Mouse (Mus musculus): ENCODE measurements around the gene Gamt. TPM values are rescaled to one million over a fixed set of nuclear protein-coding genes. Genes with fewer than 3 reads are reported as not detected.
A peak's percentile ranks its signal among the peaks of the same experiment; 100 is the strongest.

The Gamt gene
- 10 to 100 TPM in 1 of 2 experiments, 1 to 10 TPM in 1; 8.9 to 12.0 TPM for total RNA-seq (2021)

- DNase-seq, result peak; percentile 97 to 99
- intact Hi-C loops (cut with DNase I), result no loop called here
These were observed at the start of gene Gamt, which contains the start of gene Dazap1 for GRCm38 (mm10) chr10:80260642-80261584. Gamt (minus strand) TSS chr10:80261012. Dazap1 (plus strand) TSS chr10:80261486.

- no peak for DNase-seq
- intact Hi-C loops (cut with DNase I), result no loop called here
These were observed 44.0 kb upstream of the Gamt start for GRCm38 (mm10) chr10:80304862-80305261.

DNA sequence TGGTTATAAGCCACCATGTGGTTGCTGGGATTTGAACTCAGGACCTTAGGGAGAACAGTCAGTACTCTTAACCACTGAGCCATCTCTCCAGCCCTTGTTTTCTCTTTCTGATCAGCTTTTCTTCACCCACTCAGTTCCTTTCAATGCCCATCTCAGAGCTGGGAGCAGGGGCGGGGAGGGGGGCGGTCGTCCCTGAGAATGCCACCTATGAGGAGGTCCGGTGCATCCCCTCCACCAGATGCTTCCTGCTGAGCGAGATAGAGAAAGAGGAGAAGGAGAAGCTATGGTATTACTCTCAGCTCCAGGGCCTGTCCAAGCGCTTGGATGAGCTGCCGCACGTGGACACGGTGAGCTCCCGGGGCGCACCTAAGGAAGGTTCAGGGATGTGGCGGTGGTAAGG lies 43.6 kb upstream of the Gamt start:
- no peak for DNase-seq
- intact Hi-C loops (cut with DNase I), result no loop called here

- DNase-seq, result peak; percentile 82 to 83
- intact Hi-C loops (cut with DNase I), result no loop called here
These were observed 41.7 kb upstream of the Gamt start for GRCm38 (mm10) chr10:80302471-80302881.

DNA sequence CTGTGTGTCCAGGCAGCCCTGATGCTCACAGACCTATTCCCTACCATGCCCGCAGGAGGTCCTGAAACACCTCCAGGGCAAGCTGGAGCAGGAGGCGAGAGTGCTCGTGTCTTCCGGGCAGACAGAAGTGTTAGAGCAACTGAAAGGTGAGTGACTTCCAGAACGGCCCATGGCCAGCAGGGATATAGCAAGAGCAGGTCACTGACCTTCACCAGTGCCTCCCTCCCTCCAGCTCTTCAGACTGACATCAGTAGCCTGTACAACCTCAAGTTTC lies 41.2 kb upstream of the Gamt start:
- no peak for DNase-seq
- intact Hi-C loops (cut with DNase I), result no loop called here

DNA sequence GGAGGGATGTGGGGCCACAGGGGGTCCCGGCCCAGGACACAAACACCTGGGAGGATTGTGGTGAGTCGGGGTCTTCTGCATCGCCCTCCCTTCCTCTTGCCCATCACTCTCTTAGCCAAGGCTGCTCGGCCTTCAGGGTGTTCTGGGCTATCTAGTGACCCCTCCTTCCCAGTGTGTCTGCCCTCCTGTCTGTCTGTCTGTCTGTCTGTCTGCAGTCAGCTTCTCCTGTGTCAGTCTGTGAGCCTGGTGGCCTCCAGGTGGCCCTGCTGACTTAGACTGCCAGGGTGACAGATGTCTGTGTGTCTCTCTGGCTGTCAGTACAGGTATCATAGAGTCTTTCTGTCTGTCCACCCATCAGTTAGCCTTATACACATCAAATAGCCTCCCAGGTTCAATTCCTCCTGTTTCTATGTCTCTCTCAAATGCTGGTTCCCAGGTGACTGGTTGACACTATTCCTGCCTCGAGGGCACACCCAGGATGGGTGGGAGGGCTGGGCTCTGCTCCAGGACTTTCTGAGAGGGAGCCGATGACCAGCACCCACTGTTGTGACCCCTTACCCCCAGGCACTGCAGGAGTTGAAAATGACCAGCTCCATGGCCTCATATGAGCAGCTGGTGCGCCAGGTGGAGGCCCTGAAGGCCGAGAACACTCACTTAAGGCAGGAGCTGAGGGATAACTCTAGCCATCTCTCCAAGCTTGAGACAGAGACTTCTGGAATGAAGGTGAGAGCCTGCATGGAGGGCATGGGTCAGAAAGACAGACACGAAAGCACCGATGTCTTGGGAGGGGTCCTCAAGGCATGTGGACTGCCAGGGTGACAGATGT lies 40.7 kb upstream of the Gamt start:
- DNase-seq, result no peak
- intact Hi-C loops (cut with DNase I), result no loop called here

- intact Hi-C loops (cut with DNase I), result no loop called here
- no peak for DNase-seq
These were observed 39.9 kb upstream of the Gamt start for GRCm38 (mm10) chr10:80300672-80301181.

DNA sequence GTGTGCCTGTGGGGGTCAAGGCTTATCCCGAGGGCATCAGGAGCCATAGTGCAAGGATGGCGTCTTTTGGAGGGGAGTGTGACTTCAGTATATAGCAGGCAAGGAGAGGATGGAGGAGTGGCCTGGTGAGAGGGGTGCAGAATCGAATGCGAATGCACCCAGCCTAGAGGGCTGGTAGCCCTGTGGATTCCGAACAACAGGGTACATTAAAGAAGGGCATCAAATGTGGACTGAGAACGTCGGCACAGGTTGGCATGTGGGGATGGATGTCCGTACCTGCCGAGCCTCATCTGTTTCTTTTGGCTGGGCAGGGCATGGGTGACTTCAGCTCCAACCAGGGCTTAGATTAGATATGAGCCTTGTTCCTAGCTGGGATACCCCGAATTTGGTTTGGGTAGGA lies 39.0 kb upstream of the Gamt start:
- no peak for DNase-seq
- intact Hi-C loops (cut with DNase I), result no loop called here

GRCm38 (mm10) chr10:80299301-80299700 lies 38.5 kb upstream of the Gamt start:
- intact Hi-C loops (cut with DNase I), result no loop called here
- DNase-seq, result no peak

GRCm38 (mm10) chr10:80298571-80299281 lies 37.9 kb upstream of the Gamt start:
- intact Hi-C loops (cut with DNase I), result no loop called here
- peak in 1 of 2 experiments; percentile 46 for DNase-seq

- intact Hi-C loops (cut with DNase I), result no loop called here
- no peak for DNase-seq
These were observed 36.8 kb upstream of the Gamt start for GRCm38 (mm10) chr10:80297526-80298133.

- no peak for DNase-seq
- intact Hi-C loops (cut with DNase I), result no loop called here
These were observed 36.0 kb upstream of the Gamt start for GRCm38 (mm10) chr10:80296824-80297223.

DNA sequence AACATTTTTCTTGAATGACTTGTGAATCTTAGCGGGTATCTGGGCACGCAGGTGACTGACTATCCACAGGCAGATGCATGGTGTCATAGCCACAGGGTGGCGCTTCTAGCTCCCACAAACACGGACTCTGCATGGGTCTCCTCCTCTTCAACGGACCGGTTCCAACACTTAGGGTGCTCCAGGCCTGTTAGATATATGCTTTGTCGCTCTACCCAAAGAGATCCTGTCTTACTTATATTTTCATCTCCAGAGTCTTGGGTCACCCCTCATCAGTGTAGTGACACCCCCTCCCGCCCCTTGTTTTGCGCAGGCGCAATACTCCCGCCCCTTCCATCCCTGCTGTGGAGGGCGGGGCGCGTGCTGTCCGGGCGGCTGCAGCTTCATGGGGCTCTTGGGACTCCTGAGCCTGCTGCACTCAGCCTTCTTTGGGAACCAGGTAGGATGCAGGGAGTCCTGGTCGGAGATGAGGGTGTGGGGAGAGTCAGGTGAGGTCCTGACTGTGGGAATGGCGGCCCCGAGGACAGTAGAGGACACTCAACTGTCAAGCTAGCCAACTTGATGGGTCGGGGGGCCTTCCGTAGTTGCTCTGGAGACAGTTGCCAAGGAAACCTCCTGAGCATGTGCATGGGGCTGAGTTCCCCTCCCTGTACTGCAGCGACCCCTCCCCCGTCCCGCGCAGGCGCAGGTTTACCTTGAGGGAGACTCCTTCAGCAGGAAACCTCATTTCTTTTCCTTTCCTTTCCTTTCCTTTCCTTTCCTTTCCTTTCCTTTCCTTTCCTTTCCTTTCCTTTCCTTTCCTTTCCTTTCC lies 35.0 kb upstream of the Gamt start, which contains the start of gene Apc2:
TSS of gene Apc2 (plus strand) at position 360 of the 808 bp plus-strand sequence.
- intact Hi-C loops (cut with DNase I), result loop anchor here (1.0 to 2.0 kb wide), 3 partner anchors 25 to 78 kb away; partner anchors contain the start of genes 2310011J03Rik and Adamtsl5

GRCm38 (mm10) chr10:80294788-80295303 lies 34.0 kb upstream of the Gamt start:
- intact Hi-C loops (cut with DNase I), result loop anchor here (1.0 to 2.0 kb wide), 3 partner anchors 26 to 79 kb away; partner anchors contain the start of genes 2310011J03Rik and Adamtsl5
- no peak for DNase-seq

More for the DNA sequence above, 35.0 kb upstream of the Gamt start, which contains the start of gene Apc2:
- DNase-seq, result peak; percentile 71 to 81

GRCm38 (mm10) chr10:80294311-80294710 lies 33.5 kb upstream of the Gamt start:
- no peak for DNase-seq
- intact Hi-C loops (cut with DNase I), result loop anchor here (2.0 kb wide), 1 partner anchor 26 kb away; the partner anchor contains the start of gene 2310011J03Rik

DNA sequence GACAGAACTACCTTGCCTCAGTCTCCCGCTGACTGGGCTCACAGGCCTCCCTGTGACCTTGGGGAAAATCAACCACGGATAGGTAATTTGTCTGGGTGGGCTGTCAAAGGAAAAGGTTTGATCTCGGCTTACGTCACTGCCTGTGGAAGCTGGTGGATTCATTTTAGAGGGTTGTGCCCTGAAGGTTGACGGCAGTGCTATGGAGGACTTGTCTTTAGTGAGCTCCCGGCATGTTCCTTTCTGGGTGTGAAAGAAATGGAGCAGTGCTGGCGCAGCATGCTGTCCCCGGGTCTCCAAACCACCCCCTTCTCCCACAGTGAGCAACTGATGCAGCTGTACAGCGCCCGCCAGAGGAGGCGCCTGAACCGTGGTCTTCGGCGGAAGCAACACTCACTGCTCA lies 32.5 kb upstream of the Gamt start:
- intact Hi-C loops (cut with DNase I), result no loop called here
- no peak for DNase-seq

DNA sequence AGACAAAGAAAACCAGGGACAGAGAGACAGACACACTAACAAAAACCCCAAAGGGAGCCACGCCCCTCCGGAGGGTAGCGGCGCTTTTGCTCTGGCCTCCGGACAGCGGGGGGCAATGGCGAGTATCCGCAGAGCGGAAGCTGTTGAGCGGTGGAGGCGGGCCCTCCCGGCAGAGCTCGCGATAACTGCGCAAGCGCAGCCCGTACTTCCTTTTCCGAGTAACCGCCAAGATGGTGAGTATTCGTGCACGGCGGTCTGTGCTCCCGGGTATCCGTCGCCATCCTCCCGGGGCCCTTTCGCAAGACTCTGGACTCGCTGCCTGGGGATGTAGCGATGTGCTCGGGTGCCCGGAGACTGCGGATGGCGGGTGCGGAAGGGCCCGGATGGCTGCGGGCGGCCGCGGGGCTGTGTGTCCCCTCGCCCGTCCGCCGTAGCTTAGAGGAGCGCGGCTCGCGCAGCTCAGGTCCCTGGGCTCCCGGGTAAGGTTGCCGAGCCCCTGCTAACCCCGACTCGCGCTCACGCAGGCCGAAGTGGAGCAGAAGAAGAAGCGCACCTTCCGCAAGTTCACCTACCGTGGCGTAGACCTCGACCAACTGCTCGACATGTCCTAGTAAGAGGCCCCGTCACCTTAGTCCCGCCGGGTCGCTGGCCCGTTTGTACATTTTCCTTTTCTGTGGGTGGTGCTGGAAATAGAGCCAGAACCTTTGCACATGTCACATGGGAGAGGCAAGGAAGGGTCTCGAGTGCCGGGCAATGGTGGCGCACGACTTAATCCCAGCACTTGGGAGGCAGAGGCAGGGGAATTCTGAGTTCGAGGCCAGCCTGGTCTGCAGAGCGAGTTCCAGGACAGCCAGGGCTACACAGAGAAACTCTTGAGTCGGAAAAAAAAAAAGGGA lies 31.7 kb upstream of the Gamt start, which contains the start of gene Rps15:
TSS of gene Rps15 (plus strand) at position 203 of the 896 bp plus-strand sequence.
- DNase-seq, result peak; percentile 94
- intact Hi-C loops (cut with DNase I), result no loop called here

DNA sequence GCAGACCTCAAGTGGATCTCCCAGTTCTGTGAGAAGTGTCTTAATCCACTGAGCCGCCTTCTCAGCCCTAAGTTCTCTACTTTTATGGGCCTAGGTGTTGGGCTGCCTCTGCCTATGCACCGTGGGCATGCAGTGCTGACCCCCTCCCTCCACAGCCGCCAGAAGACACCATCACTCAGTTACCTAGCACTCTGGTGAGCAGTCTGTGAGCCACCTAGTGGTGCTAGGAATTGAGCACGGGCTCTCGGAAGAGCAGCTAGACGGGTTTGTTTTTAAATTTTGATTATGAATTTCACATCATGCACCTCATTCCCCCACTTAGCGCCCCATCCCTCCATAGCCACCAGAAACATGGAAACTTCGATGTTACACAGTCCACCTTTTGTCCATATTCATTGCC lies 27.8 kb upstream of the Gamt start:
- DNase-seq, result no peak

More for the DNA sequence above, 27.8 kb upstream of the Gamt start:
- intact Hi-C loops (cut with DNase I), result no loop called here

All from heart, postnatal 36 days (tissue).